Mouse (Mus musculus) frontal cortex, postnatal 14 days (tissue): ENCODE results near the gene Asic2.

Experiments used
- DNase-seq, 2 experiments: peaks; one replicate each; pipeline ENCODE4 v3.0.0; 2022; ENCODE audit warnings: low spot score in 2 of 2

The Asic2 gene

DNA sequence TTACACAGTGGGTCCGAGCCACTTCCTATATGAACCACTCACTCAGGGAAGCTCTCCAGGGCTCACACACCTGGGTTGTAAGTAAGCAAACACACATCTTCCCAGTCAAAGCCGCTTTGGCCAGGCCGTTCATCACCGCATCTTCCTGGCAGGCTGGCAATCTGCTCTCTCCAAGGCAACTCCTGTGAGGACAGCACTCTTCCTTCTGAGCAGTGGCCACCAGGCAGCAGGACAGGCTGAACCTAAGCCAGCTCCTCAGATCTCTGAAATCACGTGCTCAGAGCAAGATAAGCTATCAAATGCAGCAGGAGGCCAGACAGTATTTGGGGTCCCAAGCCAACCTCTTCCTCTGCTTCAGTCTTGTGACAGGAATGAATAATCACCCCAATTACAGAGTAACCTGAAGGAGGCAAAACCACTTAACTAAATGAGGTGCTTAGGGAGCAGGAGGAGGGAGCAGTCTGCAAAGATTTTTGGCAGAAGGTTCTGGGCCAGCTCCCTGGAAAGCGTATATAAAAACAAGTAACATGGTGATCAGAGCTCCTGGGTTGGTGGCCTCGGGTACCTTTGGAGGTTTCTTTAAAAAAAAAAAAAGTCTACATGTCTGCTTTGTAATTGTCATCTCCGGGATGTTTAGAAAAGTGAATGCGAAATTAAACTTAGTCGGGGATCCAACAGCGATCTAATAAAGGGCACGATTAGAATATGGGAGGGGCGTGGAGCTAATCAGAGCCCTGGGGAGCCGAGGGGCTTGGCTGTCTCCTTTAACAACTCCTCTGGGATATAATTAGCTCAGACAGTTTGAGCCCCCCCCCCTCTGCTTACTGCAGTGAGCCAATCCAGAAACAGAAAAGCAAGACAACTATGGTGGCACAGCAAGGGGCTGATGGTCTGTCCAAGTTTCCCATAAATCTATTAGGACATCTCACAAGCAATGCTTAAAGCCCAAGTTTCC is 450.0 kb downstream of the Asic2 start:
- no peak for DNase-seq

DNA sequence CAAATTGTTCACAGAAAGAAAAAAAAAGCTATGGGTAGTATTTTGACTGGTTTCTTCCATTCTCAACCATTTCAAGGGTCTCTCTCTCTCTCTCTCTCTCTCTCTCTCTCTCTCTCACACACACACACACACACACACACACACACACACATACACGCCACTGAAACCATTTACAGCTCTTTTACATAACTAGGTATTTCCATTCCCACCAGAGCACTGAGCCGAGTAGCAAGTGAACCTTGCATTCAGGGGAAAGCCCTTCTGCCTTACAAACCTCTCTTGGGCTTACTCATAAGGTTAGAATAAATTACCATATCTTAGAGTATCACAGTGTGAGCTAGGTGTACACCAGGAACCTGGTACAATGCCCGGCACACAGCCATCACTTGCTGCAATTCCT is 452.5 kb downstream of the Asic2 start:
- DNase-seq, result no peak

DNA sequence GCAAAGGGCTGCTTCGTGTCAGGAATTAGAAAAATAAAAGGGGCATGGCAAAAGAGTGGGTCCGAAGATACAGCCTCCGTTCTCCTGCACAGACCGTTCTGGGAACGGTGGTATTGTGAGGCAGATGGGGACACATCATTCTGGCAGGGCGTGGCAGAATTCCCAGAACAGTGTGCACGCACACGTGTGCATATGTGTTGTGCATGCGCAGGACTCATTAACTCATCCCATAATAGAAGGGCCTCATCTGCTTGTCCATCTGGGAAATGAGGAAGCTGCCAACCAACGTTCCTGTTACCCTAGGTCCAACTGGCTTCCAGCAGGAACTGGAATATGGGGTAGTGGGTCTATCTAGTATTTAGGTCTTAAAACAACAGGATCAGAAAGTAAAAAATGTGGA is 455.8 kb downstream of the Asic2 start:
- DNase-seq, result peak; percentile 48 to 49

DNA sequence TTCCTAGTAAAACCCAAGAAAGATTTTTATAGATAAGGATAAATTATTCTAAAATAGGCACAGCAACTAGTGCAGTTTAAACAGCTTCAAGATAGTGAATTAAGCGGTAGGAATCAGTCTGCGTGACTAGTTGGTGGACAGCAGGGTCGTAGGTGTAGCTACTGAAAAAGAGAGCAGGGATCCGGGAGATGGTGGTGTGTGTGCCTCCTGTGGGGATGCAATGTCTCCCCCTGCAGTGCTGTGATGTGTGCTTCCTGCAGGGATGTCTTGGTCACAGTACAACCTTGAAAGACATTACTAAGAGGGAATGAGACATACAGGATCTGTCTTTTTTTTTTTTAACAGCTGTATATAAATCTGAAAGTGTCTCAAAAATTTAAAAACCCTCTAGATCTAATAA is 456.9 kb downstream of the Asic2 start:
- DNase-seq, result no peak

DNA sequence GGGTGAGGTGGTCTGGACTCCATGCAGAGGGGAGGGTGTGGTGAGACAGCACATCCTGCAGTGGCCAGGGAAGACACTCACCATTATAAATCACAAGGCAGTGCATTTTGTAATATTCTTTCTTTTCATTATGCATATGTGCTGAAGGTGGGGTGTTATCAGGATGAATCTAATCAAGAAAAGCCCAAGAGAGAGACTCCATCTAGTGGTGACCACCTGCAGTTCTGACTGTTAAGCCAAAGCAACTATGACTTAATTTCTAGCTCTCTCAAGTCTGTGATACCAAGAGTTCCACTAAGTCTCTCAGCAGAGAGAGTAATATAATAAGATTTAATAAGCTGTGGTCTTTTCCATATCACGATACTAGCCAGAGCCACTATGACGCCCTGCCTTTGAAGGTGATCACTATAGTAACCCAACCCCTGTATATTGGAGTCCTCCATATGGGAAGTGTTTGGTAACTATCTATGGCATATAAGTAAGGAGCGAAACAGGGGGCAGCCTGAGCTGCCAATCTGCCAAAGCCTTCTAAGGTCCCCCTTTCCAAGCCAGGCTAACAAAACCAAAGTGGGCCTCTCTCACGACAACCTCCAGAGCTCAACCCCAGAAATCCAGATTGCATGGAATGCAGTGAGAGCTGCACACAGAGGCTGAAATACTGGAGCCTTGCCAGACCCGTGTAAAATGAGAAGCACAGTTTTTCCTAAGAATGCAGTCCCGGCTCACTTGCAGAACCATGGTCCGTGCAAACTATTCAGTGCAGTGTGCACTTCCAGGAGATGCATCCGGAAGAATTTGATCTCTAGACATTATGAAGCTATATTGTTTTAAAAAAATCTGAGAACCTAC is 459.6 kb downstream of the Asic2 start:
- DNase-seq, result no peak

DNA sequence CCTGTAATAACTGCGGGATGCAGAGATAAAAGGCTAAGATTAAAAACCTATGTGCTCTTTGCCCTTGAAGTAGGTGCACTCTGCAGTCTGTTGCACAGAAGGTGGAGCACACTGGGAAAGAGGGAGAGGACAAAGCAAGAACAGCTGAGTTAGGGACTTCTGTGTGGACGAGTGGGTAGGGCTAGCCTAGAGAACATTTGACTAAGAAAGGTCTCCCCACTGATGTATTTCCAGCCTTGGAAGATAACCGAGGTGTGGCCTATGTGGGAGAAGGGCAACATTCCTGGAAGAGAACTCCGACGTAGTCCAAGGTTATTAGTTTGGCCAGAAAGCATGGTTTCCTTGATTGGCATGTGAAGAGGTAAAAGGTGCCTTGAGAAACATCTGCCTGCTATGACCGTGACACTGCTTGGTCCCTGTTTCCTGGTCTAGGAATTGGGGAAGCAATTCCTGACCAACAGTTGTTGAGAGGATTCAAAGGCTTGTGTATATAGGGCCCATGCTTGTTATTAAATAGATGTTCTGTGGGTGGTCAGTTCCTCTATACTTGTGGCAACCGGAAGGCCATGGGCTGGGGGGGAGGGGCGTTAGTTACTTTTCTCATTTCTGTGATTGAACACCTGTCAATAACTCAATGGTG is 463.3 kb downstream of the Asic2 start:
- DNase-seq, result no peak

DNA sequence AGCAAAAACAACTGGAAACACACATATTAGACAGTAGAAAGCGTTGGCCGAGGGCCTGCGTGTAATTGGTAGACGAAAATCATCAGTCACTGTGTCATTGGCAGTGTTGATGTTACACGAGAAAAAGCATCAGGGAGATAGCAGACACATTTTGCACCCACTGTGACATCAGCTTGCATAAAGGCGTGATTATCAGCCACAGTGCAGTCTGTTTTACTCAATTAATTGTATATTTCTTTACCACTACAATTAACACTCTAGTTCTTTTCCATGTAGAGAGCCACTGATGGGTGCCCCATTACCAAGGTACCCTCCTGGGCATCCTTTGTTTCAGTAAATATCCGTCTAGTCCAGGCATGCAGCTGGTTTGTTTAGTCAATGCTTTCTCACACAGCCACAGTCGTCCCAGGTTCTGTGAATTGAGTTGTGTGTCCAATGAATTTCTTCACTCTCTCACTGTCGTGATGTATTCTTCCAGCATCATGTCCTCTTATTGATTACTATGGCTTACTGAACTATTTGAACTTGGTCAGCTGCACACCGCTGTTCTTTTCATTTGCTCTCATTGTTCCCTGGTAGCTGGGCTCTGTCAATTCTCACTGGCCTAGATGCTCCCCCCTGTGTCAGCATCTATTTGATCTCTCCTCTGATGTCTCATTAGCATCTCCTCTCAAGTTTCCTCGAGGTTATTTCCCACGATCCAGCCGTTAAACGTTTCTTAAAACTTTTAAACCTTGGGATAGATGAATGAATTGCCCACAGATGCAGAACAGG is 466.6 kb downstream of the Asic2 start:
- no peak for DNase-seq

DNA sequence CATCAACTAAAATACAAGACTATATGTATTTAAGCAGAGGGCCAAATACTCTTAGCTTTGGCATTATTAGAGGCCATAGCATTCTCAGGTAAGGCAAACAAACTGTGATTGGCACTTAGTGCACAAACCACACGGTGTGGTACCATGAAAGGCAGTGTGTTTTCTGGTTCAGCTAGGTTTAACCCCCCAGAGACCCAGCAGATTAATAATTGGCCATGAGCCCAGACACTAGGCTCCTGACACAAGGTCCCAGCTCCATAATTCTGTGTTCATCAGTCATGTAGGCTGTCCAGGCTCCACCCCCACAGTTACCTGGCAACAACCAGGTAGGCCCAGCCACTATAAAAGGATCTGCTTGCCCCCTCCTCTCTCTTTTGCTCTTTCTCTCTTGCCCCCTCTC is 469.3 kb downstream of the Asic2 start:
- no peak for DNase-seq

DNA sequence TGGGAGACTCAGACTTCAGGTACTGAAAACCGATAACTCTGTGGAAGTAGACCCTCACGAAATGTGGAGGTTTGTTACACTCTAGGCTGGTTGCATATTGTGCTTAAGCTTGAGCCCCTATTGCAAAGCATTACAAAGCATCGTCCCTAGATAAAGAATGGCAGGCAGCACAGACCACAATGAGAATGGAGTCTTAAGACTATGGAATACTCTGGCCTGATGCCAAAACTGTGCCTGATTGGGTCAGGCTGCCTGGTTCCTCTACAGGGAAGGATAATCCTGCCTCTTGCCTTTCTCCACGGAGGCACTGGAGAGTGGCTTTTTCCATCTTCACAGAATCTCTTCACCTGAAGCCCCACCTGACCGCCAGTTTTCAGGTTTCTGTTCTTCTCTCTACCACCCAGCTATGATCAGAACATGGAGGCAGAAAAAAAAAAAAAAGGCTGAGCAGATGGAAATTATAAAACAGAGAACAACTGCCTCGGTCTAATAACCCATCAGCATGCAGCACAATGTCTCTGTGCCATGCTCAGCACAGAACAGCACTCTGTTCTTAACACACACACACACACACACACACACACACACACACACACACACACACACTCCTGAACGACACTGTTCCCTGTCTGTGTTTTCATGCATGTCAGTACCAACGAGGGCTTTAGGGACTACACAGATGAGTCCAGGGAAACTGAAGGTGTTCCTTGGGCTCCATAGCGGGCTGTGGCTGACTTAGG is 470.4 kb downstream of the Asic2 start:
- no peak for DNase-seq

DNA sequence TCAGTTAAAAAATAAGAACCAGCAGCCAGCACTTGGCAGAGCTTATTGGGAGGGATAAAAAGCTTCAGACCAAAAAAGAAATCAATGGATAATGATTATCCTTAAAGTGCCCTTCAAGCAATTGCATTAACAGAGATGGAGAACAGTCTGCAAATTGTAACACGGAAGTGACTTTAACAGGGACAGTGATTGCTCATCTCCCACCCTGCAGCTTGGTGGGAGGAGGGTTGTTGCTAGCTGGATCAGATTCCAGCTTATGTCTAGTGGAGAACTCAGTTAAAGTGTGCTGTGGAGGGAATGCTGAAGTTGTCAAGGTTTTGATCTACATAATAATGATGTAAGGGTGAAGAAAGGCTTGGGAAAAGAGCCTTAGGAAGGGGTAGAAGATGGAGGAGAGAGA is 471.8 kb downstream of the Asic2 start:
- DNase-seq, result no peak

DNA sequence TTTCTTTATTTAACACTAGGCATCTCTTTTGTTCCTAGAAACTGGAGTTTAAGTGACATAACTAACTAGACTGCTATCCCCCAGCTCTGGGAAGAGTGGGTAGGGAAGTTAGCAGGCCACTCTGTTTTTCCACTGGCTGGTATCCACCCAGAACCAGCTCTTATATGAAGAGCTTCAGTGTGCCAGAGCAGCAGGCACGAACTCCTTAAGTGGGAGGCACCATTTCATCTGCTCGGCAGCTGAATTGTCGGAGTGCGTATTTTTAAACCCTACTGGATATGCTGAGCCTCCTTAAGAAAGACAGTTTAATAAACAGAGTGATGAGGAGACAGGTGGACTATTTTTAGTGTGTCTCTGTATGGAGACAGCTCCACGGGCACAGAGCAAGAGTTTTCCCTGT is 475.9 kb downstream of the Asic2 start:
- peak; percentile 32 to 40 for DNase-seq

DNA sequence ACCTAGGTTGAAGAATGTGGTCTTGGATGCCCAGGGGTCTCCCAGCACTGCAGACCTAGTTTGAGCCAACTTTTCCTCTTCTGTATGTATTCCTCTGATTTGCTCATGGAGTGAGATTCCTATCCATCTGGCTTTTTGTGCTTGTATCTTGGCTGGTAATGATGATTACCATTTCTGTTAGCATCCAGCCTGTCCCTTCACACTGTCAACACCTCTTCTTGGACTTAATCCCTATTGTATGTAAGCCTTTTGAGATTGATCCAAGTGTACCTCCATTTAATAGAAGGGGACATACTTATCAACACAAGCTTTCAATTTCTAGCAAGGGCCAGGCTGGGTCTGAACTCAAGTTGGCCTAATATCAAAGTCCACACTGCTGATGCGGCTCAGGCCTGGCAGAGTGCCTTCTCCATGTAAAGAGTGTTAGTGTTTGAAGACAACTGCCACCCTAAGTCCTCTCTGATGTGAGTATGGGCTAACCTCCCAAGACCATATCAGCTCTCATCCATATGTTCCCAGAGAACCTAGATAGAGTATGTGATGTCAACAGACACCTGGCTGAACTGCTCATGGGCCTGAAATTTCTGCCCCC is 479.0 kb downstream of the Asic2 start:
- no peak for DNase-seq

DNA sequence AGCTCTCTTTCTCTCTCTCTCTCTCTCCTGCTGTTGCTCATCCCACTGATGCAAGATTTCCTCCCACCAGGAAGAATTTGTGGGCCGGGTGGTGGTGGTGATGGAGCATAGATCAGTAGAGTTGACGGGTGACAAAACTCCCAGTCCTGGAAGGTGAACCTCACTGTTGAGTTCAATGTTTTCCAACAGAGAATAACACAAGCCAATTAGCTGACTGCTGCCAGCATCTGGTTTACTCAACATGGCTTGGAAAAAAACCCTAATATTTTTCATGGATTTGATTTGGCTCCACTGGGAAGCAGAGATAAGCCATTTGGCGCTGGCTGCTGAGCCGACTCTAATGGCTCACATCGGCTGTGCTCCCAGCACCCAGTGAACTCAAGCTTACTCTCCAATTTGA is 479.6 kb downstream of the Asic2 start:
- DNase-seq, result no peak

DNA sequence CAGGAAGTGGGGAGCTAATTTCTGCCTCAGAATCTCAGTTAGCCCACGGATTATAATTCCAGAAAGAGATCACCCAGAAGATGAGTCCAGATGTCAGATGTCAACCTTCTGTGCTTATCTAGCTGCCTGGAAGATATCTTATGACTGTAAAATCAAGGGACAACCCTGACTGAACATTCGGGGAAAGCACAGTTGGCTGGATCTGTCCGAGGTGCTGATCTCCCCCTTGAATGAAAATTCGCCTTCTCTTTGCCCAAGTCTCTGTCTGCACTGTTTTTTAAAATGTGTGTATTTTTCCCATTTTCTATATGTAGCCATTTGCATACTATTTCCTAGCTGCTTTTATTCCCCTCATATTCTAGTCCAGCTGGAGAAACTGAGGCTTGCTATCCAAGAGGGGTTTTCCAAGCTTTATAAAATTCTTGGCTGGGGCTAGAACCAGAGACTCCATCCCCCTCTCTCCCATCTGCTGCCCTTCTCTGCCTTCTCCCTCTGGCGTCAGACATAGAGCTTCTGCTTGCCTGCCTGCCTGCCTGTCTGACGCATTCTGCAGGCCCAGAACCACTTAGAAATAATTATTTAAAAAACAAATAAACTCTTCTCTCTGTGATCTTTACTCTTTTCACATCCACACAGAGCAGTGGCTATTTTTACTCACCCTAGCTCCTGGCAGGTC is 481.9 kb downstream of the Asic2 start:
- DNase-seq, result peak in 1 of 2 experiments; percentile 29

DNA sequence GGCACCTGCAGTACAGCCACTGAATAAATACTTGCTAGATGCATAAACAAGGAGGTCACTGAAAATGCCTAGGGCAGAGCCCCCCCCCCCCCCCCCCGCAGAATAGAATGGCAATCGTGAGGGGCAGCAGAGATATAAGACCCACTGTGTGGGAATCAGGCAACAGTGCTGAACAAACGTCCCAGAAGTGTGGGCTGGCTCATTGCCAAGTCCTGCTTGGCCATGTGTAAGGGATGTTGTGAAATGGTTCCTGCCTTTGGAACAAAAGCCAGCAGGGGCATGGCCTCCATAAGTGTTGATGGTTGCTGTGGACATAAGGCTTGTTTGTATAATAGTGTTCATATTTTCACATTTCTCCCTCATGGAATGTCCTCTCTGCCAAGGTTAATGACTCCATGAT is 487.1 kb downstream of the Asic2 start:
- no peak for DNase-seq

DNA sequence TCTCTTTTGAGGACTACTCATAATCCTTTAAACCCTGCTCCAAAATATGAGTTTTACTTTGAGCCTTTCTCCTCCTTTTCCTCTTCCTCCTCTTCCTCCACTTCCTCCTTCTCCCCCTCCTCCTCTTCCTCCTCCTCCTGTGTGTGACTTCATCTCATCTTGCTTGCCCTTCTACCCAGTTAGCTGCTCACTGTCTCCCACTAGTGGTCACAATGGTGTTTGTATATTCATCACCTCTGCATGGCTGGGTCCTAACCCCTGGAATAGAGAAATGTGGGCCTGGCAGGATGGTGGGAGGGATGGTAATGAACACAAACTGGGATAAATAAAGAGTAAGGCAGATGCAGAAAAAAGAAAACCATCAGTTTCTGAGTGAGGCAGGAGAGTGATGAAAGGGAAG is 492.0 kb downstream of the Asic2 start:
- DNase-seq, result no peak

DNA sequence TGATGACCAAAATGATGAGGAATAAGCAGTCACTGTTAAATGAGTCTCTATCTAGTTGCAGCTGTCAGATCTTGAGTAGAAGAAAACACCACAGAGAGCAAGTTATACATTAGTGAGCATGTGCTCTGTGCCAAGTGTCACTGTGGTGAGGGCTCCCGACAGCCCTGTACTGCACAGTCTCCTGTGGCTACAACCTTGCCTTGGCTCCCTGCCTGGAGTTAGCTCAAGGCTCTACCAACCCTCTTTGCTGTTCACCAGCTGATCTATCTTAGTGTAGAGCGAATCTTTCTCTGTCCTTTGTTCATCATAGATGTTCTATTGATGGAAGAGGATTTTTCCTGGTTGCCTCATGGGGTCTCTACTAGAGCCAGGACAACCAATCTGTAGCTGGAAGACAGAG is 494.1 kb downstream of the Asic2 start:
- DNase-seq, result no peak

DNA sequence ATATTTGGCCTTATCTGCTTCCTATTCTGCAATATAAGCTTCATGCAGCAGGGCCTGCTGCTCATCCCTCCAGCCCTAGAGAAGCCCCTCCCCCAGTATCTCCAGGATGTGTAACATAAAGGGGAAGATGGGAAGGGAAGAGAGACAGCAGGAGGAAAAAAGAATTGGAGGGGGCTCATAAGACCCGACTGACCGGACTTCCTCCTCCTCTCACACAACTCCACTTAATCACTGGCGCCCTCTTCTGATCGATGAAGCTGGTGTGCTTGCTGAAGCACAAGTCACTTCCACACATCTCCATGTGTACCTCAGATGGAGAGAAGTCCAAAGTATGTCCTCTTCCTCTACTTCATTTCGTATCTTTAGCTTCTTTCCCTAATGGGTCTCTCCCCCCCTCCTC is 506.1 kb downstream of the Asic2 start:
- peak in 1 of 2 experiments; percentile 18 for DNase-seq

DNA sequence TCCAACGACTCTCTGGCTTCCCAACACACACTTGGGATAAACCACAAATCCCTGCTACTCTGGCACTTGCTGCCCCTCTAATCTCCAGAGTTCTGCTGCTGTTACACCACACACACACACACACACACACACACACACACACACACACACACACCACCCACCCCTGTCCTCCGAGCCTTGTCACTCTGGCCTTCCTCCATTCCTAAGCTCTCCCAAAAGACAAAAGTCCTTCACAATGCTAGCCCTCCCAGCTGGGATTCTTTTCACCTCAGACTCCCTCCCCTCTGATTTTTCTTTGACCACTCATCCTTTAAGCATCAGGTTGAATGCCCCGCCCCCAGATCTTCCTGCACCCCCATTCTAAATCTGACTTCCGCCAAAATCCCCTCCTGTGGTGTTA is 506.5 kb downstream of the Asic2 start:
- no peak for DNase-seq

DNA sequence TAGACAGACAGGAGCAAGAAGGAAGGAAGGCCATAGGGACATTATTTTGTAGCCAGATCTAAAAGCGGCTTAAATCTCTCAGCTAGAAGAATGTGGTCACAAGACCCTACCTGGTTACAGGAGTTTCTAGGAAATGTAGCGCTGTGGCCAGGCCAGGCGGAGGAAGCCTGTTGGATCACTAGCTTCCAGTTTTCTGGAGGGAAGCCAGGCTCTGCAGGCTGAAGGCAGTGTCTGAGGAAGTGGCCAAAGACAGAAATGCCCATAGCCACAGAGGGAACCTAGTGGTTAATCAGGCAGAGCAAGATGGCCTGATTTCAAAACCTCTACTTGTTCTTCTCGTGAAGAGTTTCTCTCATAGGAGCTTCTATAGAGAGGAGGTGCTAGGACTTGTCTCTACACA is 513.3 kb downstream of the Asic2 start:
- no peak for DNase-seq
